Mouse (Mus musculus) lung, embryonic 16.5 days (tissue): Measurements from ENCODE around the gene Hivep1. TPM values are rescaled to one million over a fixed set of nuclear protein-coding genes. Genes with fewer than 3 reads are reported as not detected.

Experiments
- ATAC-seq: fragments of 200-750 bp; cut with Nextera tagmentation; 2 replicates; pipeline ENCODE4 v1.8.0; 2017; ENCODE audit warnings: low read depth, mild to moderate bottlenecking, moderate library complexity
- H3K27ac ChIP-seq: fragments of 300-500 bp; sonication (generic); 2 replicates; pipeline ENCODE4 v1.5.1; 2014; ENCODE audit warnings: mild to moderate bottlenecking, control low read depth, low read length
- H3K27me3 ChIP-seq: fragments of 300-500 bp; sonication (generic); 2 replicates; pipeline ENCODE4 v1.6.1; 2014; ENCODE audit warnings: low read depth, low read length, mixed read lengths; ENCODE audit not compliant: control insufficient read depth, insufficient read depth
- H3K36me3 ChIP-seq: fragments of 300-500 bp; sonication (generic); 2 replicates; pipeline ENCODE4 v1.6.1; 2014; ENCODE audit warnings: low read length; ENCODE audit not compliant: control insufficient read depth, insufficient read depth
- H3K4me1 ChIP-seq: fragments of 300-500 bp; sonication (generic); replicated peaks from 2 replicates; pipeline ENCODE4 v1.6.1; 2014; ENCODE audit warnings: low read length, mixed read lengths; ENCODE audit not compliant: control insufficient read depth, insufficient read depth
- H3K4me2 ChIP-seq: fragments of 300-500 bp; sonication (generic); 2 replicates; pipeline ENCODE4 v1.6.1; 2014; ENCODE audit warnings: low read depth, low read length, control low read depth
- H3K4me3 ChIP-seq: fragments of 300-500 bp; sonication (generic); 2 replicates; pipeline ENCODE4 v1.5.1; 2014; ENCODE audit warnings: mild to moderate bottlenecking, low read length, control low read depth
- H3K9ac ChIP-seq: fragments of 300-500 bp; sonication (generic); 2 replicates; pipeline ENCODE4 v1.6.1; 2014; ENCODE audit warnings: low read length, control low read depth
- H3K9me3 ChIP-seq: fragments of 300-500 bp; sonication (generic); 2 replicates; pipeline ENCODE4 v1.6.1; 2016; ENCODE audit warnings: low read length; ENCODE audit not compliant: control insufficient read depth
- WGBS: fragments of 180-500 bp; shearing (Covaris S2); extraction: QIAGEN DNeasy Blood & Tissue Kit; methylation state at CpG from one replicate; pipeline ENCODE4 v1.1.7; 2014; 5-methylcytosine and 5-hydroxymethylcytosine counted together
- polyA plus RNA-seq: library from polyadenylated mRNA; unstranded; fragments of >200 nt; fragmentation: Nextera tagmentation; extraction: Ambion mirVana; gene quantifications from 2 replicates; pipeline ENCODE4 v1.2.1, GENCODE M21; 2015

The Hivep1 gene
- polyA plus RNA-seq: 7.6 and 8.6 TPM in 2 replicates

DNA sequence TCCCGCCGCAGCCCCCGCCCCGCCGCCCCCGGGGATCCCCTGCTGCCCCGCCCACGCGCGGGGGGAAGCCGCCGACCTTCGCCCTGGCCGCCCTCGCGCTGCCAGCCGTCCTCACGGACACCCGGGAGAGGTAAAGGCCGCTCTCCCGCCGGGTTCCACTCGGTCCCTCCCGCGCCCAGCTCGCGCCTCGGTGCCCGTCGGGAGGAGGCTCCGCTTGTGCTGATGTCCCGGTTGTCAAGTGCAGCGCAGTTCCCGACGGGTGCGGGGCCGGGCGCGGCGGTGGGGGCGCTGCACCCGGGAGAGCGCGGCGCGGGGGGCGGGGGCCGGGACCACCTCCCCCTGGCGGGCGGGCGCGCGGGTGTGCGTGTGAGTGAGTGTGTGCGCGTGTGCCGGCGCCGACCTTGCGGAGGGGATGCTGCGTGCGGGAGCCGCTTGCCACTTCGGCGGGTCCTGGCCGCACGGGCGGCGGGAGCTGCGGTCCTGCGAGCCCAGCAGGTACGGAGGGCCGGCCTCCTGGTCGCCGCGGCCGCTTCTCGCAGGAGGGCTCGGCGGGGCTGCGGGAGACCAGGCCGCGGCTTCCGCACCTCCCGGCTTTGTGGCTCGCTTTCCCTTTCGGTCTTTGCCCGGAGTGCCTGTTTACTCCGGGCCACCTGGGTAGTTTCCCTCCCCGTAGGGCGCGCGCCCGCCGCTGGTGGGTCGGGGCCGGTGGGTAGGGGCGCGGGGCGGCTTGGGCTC is at the start of gene Hivep1:
Gene Hivep1, plus strand, starts transcription at position 61 of the 735 bp plus-strand sequence.
- 0% methylated on average over 27 of the region's 100 CpGs for WGBS
- H3K27ac ChIP-seq: peak within 1 kb of the TSS; percentile 96

DNA sequence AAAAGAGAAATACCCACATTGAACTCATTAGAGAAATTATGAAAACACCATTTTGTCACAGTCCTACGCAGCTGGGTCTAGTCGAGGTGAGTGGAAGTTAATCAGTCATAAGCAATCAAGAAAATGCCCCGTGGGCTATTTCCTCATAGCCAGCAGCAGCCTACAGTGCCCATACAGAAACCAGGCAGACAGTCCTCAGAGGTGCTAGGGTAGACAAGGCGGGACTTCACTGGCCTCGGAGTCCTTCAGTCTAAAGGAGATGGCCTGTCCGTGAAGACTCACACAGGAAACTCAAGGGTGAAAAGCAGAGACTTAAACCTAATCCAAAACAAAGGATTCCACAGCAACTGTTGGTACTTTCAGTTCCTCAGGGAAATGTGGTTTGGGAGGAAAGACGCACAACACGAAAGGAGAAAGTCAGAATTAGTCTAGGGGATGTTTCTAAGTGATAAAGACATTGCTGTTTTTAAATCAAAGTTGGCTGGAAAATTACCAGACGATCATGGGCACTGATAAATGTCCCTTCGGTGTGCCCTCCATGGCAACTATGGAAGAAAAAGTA is 36.3 kb upstream of the Hivep1 start:
- 70% methylated on average over 10 of the region's 10 CpGs for WGBS
- no peak for ATAC-seq
- H3K4me3 ChIP-seq: no peak overlapping the region

More for the DNA sequence above, at the start of gene Hivep1:
- Histone ChIP-seq H3K4me1 (peaks cover 12% of the 10 kb centered on the region), H3K4me3 (peak within 1 kb of the TSS; percentile 97), H3K9ac (peak within 1 kb of the TSS; percentile 82), H3K9me3 (no peaks in the 10 kb centered on the region), H3K4me2 (peak within 1 kb of the TSS; percentile 91), H3K27me3 (no peaks in the 10 kb centered on the region), H3K36me3 (peaks cover 10% of the 10 kb centered on the region)
- peak; percentile 35 for ATAC-seq

DNA sequence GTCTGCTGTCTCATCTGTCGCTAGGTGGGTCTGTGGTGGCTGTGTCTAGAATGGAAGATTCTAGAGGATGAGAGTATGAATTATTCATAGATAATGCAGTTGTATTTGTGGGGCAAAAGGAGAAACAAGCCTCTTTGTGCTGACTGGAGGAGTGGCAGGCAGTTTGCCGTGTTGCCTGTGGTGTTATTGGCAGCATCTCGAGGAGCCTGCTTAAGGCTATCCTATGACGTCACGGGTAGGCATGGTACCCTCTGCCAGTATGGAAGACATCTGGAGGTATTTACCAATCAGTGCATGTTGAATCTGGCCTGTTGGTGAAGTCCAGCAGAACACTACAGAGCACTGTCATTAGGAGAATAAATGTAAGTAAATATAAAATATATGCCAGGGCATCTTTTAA is 35.6 kb upstream of the Hivep1 start:
- WGBS: 86% methylated on average over 5 of the region's 5 CpGs

More for the DNA sequence above, 36.3 kb upstream of the Hivep1 start:
- no peaks in the 10 kb centered on the region for H3K27me3 ChIP-seq
- no peaks in the 10 kb centered on the region for H3K36me3 ChIP-seq
- H3K4me2 ChIP-seq: no peak overlapping the region
- H3K9ac ChIP-seq: no peak overlapping the region
- H3K27ac ChIP-seq: no peak overlapping the region
- no peaks in the 10 kb centered on the region for H3K4me1 ChIP-seq
- no peaks in the 10 kb centered on the region for H3K9me3 ChIP-seq

DNA sequence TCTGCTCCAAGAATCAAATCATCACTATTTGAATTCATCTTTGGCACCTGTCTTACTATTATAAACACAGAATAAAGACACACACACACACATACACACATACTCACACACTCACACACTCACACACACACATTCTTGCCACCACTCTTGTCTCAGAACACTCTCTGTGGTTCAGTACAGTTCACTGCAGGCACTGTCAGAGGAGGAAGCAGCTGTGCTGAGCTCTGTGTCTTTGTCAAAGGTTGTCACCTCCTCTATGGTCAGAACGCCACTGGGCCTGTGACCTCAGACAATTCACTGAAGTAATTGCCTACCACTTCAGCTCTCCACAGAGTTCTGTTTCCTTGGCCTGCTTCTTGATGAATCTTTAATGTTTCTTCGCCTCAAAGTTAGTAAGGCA is 33.5 kb upstream of the Hivep1 start:
- H3K27me3 ChIP-seq: no peaks in the 10 kb centered on the region
- no peaks in the 10 kb centered on the region for H3K4me1 ChIP-seq
- H3K4me3 ChIP-seq: no peak overlapping the region
- no peak overlapping the region for H3K27ac ChIP-seq
- ATAC-seq: no peak
- H3K4me2 ChIP-seq: no peak overlapping the region
- no peaks in the 10 kb centered on the region for H3K36me3 ChIP-seq
- WGBS: 61% methylated on average over 2 of the region's 2 CpGs
- no peak overlapping the region for H3K9ac ChIP-seq
- no peaks in the 10 kb centered on the region for H3K9me3 ChIP-seq

More for the DNA sequence above, 35.6 kb upstream of the Hivep1 start:
- no peaks in the 10 kb centered on the region for H3K27me3 ChIP-seq
- no peaks in the 10 kb centered on the region for H3K4me1 ChIP-seq
- no peaks in the 10 kb centered on the region for H3K9me3 ChIP-seq
- no peak overlapping the region for H3K4me2 ChIP-seq
- no peak overlapping the region for H3K4me3 ChIP-seq
- no peak overlapping the region for H3K27ac ChIP-seq
- no peak overlapping the region for H3K9ac ChIP-seq
- ATAC-seq: no peak
- no peaks in the 10 kb centered on the region for H3K36me3 ChIP-seq

DNA sequence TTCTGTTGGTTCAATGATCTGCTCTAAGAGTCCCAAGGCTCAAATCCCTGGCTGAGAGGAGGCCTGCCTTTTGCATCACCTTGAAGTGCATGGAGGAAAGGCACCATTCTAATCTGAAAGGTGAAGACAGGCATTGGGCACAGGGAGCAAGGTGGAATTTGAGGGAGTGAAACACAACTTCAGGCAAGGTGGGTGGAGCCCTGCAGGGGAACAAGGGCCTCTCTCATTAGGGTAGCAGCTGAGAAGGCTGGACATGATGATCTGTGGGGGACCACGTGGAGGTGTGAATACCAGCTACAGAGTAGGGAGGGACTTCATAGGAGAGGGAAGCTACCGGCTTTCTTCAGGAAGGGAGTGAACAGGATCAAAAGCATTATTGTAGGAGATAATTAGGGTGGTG is 10.6 kb upstream of the Hivep1 start:
- no peak for ATAC-seq
- Histone ChIP-seq H3K36me3 (no peaks in the 10 kb centered on the region), H3K9me3 (no peaks in the 10 kb centered on the region), H3K27me3 (no peaks in the 10 kb centered on the region), H3K4me1 (no peaks in the 10 kb centered on the region), H3K27ac (no peak overlapping the region), H3K9ac (no peak overlapping the region), H3K4me3 (no peak overlapping the region), H3K4me2 (no peak overlapping the region)
- WGBS: 17% methylated on average over 2 of the region's 2 CpGs

DNA sequence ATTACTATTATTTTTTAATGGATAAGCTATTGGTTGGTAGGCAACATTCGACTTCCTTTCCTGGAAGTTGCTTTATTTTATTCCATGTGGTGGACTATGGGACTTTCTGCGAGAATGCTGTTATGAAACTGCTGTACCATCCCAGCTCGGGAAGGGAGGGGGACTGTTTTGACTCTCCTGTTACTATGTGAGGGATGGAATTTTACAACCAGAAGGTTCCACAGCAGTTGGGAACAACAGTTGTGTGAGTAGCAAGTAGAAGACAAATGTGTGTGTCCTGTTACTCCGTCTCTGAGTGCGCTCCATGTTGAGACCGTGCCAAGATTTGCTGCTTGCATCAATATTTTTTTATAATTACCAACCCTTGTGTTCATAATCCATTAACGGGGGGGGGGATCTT is 8.4 kb upstream of the Hivep1 start:
- Histone ChIP-seq H3K4me1 (no peaks in the 10 kb centered on the region), H3K27me3 (no peaks in the 10 kb centered on the region), H3K36me3 (no peaks in the 10 kb centered on the region), H3K27ac (no peak overlapping the region), H3K4me3 (no peak overlapping the region), H3K9me3 (no peaks in the 10 kb centered on the region), H3K9ac (no peak overlapping the region), H3K4me2 (no peak overlapping the region)
- WGBS: 65% methylated on average over 7 of the region's 7 CpGs
- ATAC-seq: no peak

DNA sequence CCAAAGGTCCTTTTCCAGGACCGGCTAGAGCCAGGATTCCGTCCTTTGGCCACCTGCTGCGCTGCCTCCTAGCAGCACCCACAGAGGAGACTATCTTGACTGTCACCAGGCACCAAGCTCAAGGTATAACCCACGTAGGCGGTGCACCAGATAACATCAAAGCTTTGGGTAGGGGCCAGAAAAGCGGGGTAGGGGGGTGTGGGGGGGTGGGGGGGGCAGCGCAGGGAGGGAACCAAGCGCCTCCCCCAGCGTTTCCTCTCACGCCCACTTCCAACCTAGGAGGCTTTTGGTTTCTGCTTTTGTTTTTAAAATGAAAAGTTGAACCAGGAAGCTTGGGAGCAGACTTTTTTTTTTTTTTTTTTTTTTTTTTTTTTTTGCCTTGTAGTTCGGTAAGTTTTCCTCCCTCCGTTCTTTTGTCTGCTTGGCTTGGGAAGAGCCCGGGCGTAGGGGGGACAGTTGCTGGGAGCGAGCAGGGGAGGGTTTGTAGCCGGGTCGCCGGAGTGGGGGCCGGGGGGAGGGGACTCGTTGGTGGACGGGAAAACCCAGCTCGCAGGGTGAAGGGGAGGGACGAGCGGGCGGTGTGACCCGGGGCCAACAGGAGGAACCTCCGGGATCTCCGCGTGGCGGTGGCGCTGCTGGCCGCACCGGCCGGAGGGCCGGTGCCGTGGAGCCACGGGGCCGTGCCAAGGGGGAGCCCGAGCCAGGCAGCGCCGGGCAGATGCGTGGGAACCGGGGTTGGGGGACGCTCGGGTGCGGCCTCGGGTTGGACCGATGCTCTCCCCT is 2.6 kb upstream of the Hivep1 start:
- Histone ChIP-seq H3K27me3 (no peaks in the 10 kb centered on the region), H3K4me2 (peak overlapping the region; percentile 63), H3K36me3 (no peaks in the 10 kb centered on the region), H3K4me3 (peak overlapping the region; percentile 78), H3K27ac (peak overlapping the region; percentile 92), H3K4me1 (peaks cover 8% of the 10 kb centered on the region), H3K9me3 (no peaks in the 10 kb centered on the region), H3K9ac (peak overlapping the region; percentile 88)
- ATAC-seq: peak; percentile 15
- WGBS: under 1% methylated on average over 40 of the region's 48 CpGs

DNA sequence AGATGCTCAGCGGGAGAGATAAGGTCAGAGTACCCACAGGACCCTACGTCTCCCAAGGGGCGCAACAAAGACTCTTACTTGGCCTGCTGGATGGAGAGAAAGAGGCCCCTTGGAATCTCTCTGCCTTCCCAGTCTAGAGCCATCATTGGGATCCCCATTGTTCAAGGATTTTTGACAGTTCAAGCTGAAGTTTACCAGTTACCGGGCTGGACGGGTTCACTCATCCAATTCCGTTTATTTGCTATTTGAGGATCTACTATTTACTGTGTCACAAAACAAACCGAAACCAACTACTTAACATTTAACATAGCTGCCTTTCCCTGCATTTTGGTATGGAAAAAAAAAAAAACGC is 2.1 kb upstream of the Hivep1 start:
- peak overlapping the region; percentile 63 for H3K4me2 ChIP-seq
- peaks cover 12% of the 10 kb centered on the region for H3K4me1 ChIP-seq
- no peaks in the 10 kb centered on the region for H3K36me3 ChIP-seq
- H3K4me3 ChIP-seq: peak overlapping the region; percentile 78
- H3K9ac ChIP-seq: peak overlapping the region; percentile 88
- H3K27ac ChIP-seq: peak overlapping the region; percentile 92
- H3K27me3 ChIP-seq: no peaks in the 10 kb centered on the region
- no peak for ATAC-seq
- no peaks in the 10 kb centered on the region for H3K9me3 ChIP-seq
- under 1% methylated on average over 8 of the region's 8 CpGs for WGBS

DNA sequence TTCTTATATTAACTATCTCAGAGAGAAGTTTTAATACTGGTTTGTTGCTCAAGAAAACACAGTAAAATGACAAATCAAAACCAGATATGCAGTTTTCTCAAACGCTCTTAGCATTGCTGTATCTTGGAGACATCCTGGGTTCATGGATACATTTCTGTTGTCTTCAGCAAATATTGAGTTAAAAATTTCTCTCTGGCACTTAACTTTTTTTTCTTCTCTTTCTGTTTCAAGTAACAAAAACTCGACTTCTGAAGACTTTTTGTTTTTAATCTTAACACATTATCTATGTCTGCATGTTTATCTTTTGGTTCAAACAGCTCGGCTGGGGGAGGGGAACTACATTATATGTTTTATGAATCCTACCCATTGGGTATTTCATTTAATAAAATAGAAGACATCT is 1.7 kb upstream of the Hivep1 start:
- no peaks in the 10 kb centered on the region for H3K36me3 ChIP-seq
- no peak overlapping the region; the same call in 1 of the 2 replicates for H3K27ac ChIP-seq
- no peak overlapping the region; the same call in 1 of the 2 replicates for H3K9ac ChIP-seq
- peak overlapping the region; percentile 78 for H3K4me3 ChIP-seq
- no peaks in the 10 kb centered on the region for H3K27me3 ChIP-seq
- H3K4me1 ChIP-seq: peaks cover 12% of the 10 kb centered on the region
- 7% methylated on average over 3 of the region's 3 CpGs for WGBS
- H3K9me3 ChIP-seq: no peaks in the 10 kb centered on the region
- H3K4me2 ChIP-seq: peak overlapping the region; percentile 63
- ATAC-seq: no peak
